Mouse (Mus musculus): ENCODE measurements around the gene Gm20379. TPM values are rescaled to one million over a fixed set of nuclear protein-coding genes. Genes with fewer than 3 reads are reported as not detected.

Gm20379 gene
- polyA plus RNA-seq, 1 experiment from 2014 or later = 0.72 TPM

DNA sequence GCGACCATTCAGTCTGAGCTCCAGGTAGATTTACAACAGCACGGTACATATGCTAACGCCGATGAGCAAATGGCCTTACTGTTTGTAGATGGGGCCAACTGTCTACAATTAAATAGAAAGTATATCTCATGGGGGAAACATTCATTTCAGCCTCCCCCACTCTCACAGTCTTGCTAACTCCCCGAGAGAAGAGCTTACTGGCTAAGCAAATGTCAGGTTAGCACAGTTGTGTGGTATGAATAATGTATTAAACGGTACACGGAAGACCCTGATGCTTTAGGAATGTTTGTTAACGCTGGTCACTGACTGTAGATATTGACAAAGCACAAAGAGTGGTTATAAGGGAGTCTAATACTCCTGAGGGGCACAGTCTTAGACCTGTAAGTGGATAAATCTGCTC, 38.3 kb downstream of the Gm20379 start:
- H3K4me3 ChIP-seq = no peak overlapping the region
- peaks cover 90% of the 10 kb centered on the region for H3K36me3 ChIP-seq (replicated peaks)
- WGBS = 92% methylated on average over 8 of the region's 8 CpGs
- no peak overlapping the region for H3K27ac ChIP-seq (replicated peaks)
- no peaks in the 10 kb centered on the region for H3K9me3 ChIP-seq
- no peak for DNase-seq (ENCODE audit: low spot score)
- H3K4me1 ChIP-seq = no peaks in the 10 kb centered on the region
- no peaks in the 10 kb centered on the region for H3K27me3 ChIP-seq (replicated peaks; ENCODE audit: low read depth, poor library complexity, severe bottlenecking)

DNA sequence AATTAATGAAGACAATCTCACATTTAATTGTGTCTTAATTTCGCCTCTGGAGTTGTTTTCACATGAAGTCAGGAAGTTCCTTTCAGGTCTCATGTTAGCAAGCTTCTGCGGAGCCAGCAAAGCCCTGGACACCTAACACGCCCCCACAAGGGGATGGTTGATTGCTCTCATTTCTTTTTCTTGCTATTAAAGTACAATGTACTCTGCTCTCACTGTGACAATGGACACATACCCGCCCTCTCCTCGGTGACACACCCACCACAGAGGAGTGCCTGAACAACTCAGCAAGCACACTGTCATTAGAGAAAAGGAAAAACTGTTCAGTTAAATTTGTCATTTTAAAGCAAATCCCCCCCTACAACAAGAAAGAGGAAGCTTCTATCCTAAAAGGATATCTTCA, 40.6 kb downstream of the Gm20379 start:
- 90% methylated on average over 5 of the region's 5 CpGs for WGBS
- Histone ChIP-seq H3K27ac (replicated peaks) (no peak overlapping the region), H3K4me3 (no peak overlapping the region), H3K4me1 (no peaks in the 10 kb centered on the region), H3K36me3 (replicated peaks) (peaks cover 87% of the 10 kb centered on the region), H3K27me3 (replicated peaks; ENCODE audit: low read depth, poor library complexity, severe bottlenecking) (no peaks in the 10 kb centered on the region), H3K9me3 (no peaks in the 10 kb centered on the region)
- no peak for DNase-seq (ENCODE audit: low spot score)

- Histone ChIP-seq H3K27me3 (replicated peaks; ENCODE audit: low read depth, poor library complexity, severe bottlenecking) (no peaks in the 10 kb centered on the region), H3K4me1 (peaks cover 12% of the 10 kb centered on the region), H3K36me3 (replicated peaks) (peaks cover 50% of the 10 kb centered on the region), H3K4me3 (no peak overlapping the region), H3K27ac (replicated peaks) (no peak overlapping the region), H3K9me3 (no peaks in the 10 kb centered on the region)
- WGBS = 94% methylated on average over 6 of the region's 6 CpGs
- DNase-seq (ENCODE audit: low spot score) = no peak
These were observed 45.3 kb downstream of the Gm20379 start for GRCm38 (mm10) chr13:92351100-92351499.

- WGBS = 38% methylated on average over 4 of the region's 4 CpGs
- peak overlapping the region; percentile 82 for H3K4me3 ChIP-seq
- peaks cover 23% of the 10 kb centered on the region for H3K4me1 ChIP-seq
- H3K27ac ChIP-seq (replicated peaks) = peak overlapping the region; percentile 95
- H3K36me3 ChIP-seq (replicated peaks) = peaks cover 46% of the 10 kb centered on the region
- peak; percentile 11 for DNase-seq (ENCODE audit: low spot score)
- no peaks in the 10 kb centered on the region for H3K9me3 ChIP-seq
- no peaks in the 10 kb centered on the region for H3K27me3 ChIP-seq (replicated peaks; ENCODE audit: low read depth, poor library complexity, severe bottlenecking)
These were observed 48.2 kb downstream of the Gm20379 start for GRCm38 (mm10) chr13:92353956-92354355.

DNA sequence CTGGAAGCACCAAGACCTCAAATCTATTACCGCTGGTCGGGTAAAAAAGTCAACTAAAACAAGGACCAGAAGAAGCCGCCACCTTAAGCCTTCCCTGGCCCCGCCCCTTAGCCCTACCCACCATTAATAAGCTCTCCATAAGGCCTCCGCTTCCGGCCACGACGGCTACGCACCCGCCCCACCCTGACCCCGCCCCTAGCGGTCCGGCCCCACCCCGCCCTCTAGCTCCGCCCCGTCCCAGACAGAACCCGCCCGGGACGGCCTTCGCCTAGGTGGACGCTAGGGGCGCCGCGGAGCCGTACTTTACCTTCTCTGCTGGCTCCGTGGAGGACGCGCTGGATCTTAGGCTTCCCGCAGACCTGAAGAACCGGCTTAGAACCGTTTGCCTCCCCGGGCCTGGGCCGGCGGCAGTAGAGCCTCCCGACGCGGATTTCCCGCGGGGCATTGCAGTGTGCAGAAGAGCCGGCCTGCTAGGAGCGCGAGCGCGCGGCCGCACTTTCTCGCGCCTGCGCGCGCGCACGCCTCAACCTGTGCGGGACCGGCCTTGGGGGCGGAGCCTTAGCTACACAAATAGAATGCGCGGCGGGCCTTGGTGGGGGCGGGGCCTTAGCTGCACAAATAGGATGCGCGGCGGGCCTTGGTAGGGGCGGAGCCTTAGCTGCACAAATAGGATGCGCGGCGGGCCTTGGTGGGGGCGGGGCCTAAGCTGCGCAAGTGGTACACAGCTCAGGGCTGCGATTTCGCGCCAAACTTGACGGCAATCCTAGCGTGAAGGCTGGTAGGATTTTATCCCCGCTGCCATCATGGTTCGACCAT, 48.9 kb downstream of the Gm20379 start, which contains the start of the genes Dhfr and Msh3:
Gene Dhfr, plus strand, starts transcription at position 271 of the 816 bp plus-strand sequence.
Gene Msh3, minus strand, starts transcription at position 548 of the 816 bp plus-strand sequence.
- Histone ChIP-seq H3K27ac (replicated peaks) (peak within 1 kb of the TSS; percentile 95), H3K36me3 (replicated peaks) (peaks cover 48% of the 10 kb centered on the region), H3K27me3 (replicated peaks; ENCODE audit: low read depth, poor library complexity, severe bottlenecking) (no peaks in the 10 kb centered on the region), H3K4me1 (peaks cover 23% of the 10 kb centered on the region), H3K9me3 (no peaks in the 10 kb centered on the region), H3K4me3 (peak within 1 kb of the TSS; percentile 82)
- DNase-seq (ENCODE audit: low spot score) = peak; percentile 99
- under 1% methylated on average over 76 of the region's 76 CpGs for WGBS

GRCm38 (mm10) chr13:92355272-92355643, 49.5 kb downstream of the Gm20379 start:
- peak overlapping the region; percentile 82 for H3K4me3 ChIP-seq
- peak overlapping the region; percentile 95 for H3K27ac ChIP-seq (replicated peaks)
- under 1% methylated on average over 24 of the region's 24 CpGs for WGBS
- DNase-seq (ENCODE audit: low spot score) = no peak
- no peaks in the 10 kb centered on the region for H3K9me3 ChIP-seq
- peaks cover 51% of the 10 kb centered on the region for H3K36me3 ChIP-seq (replicated peaks)
- peaks cover 23% of the 10 kb centered on the region for H3K4me1 ChIP-seq
- H3K27me3 ChIP-seq (replicated peaks; ENCODE audit: low read depth, poor library complexity, severe bottlenecking) = no peaks in the 10 kb centered on the region

DNA sequence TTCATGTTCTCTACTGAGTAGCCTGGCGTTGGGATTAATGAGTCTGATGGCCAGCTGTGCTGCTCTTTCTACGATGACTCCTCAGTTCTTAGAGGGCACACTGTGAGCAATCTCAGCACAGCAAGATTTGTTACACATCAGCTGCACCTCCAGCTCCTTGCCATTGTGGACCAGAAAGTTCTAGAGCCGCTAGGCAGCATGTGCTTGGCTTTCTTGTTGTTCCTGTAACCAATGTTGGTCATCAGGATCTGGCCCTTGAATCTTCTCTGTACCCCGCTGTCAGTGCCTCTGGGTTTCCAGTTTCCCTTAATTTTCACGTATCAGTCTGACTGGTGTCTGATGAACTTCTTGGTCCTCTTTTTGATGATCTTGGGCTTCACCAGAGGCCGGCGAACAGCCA, 50.6 kb downstream of the Gm20379 start:
- H3K4me3 ChIP-seq = peak overlapping the region; percentile 82
- peaks cover 53% of the 10 kb centered on the region for H3K36me3 ChIP-seq (replicated peaks)

More for the DNA sequence above, 50.6 kb downstream of the Gm20379 start:
- H3K27me3 ChIP-seq (replicated peaks; ENCODE audit: low read depth, poor library complexity, severe bottlenecking) = no peaks in the 10 kb centered on the region
- H3K9me3 ChIP-seq = no peaks in the 10 kb centered on the region
- DNase-seq (ENCODE audit: low spot score) = no peak
- 78% methylated on average over 7 of the region's 7 CpGs for WGBS
- H3K4me1 ChIP-seq = peaks cover 23% of the 10 kb centered on the region
- H3K27ac ChIP-seq (replicated peaks) = no peak overlapping the region

Other genes with a start within 250 kb of the Gm20379 start
- gene Rasgrf2, start 174.3 kb upstream of the Gm20379 start, polyA plus RNA-seq (2016; fragmentation: Nextera tagmentation; extraction: Ambion mirVana) = 0.04 TPM in 1 of 2 replicates, not detected in the other
- gene Dhfr, start 48.7 kb downstream of the Gm20379 start, polyA plus RNA-seq (2016; fragmentation: Nextera tagmentation; extraction: Ambion mirVana) = 27.0 and 27.5 TPM in 2 replicates
- gene Msh3, start 49.0 kb downstream of the Gm20379 start, polyA plus RNA-seq (2016; fragmentation: Nextera tagmentation; extraction: Ambion mirVana) = 34.5 and 34.9 TPM in 2 replicates
- gene Ankrd34b, start 119.9 kb downstream of the Gm20379 start, polyA plus RNA-seq (2016; fragmentation: Nextera tagmentation; extraction: Ambion mirVana) = 0.06 TPM in 1 of 2 replicates, not detected in the other
- 0.12 TPM in 1 of 2 replicates, not detected in the other for gene Fam151b, start 178.0 kb downstream of the Gm20379 start, polyA plus RNA-seq (2016; fragmentation: Nextera tagmentation; extraction: Ambion mirVana)
- gene Zfyve16, start 224.9 kb downstream of the Gm20379 start, polyA plus RNA-seq (2016; fragmentation: Nextera tagmentation; extraction: Ambion mirVana) = 11.7 and 12.2 TPM in 2 replicates

Data from embryonic facial prominence, embryonic 10.5 days (tissue).